Mouse (Mus musculus) T-cell, adult 2 months (primary cell): Measurements from ENCODE around the gene Nrgn.

Source experiments
- DNase-seq: peaks from one replicate; pipeline ENCODE4 v3.0.0; 2022; ENCODE audit warnings: low spot score

The Nrgn gene

DNA sequence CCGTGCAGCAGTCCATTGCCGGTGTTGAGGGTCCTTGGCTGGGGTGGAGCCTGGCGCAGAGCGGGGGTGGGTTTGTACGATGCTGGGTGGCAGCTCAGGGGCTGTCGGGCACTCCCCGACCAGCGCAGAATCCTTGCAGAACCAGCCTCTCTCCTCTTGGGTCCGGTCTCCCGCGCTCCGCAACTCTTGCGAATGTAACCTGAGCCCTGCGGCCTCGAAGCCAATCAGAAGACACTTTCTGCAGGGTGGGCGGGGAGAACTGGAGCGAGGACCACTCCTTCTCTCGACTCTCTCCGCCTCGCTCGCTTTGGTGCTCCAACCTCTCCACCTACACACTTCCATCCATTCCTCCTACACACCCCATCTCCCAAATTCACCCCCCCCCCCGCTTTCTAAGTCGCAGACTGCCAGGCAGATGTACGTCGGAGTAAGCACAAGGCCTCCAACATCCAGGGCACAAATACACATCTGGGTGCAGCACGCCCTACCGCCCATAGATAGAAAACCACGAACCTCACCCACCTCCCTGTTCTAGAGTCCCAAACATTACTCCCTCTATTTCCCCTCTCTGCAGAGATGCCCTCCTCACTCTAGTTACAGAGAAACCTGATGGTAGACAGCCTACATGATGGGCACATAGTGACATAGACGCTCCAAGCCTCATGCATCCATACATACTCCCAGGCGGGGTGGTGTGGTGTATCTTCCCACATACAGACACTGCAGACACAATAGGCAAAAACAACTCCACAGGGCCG is at the start of gene Nrgn:
Nrgn (minus strand) TSS at position 369 of the 758 bp plus-strand sequence.
- DNase-seq = peak; percentile 26

DNA sequence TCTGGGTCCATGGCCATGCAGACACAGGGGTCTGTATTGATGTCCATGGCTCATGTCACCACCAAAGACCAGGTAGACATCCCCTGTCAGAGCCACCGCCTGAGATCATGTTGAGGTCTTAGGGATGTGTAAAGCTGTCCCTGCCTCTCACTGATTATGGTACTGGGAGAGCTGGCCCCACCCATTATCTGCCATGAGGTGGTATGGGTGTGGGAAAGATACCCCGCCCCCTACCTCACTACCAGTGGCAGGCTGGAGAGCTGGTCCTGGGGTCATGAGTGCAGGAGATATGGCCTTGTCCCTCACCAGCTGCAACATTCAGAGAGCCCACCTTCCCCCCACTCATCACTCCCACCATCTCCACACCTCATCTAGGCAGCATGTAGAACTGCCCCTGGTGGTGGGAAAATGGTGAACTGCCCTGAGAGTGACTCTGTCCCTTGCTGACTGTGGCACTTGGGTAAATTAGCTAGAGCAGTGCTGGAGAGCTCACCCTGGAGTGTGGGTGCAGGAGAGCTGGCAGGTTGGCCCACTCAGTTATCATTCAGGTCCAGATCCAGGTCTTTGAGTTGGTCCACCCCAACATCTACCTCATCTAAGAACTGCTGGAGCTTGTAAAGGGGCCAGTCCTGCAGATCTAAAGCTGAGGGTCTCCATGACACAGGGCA is 48.0 kb upstream of the Nrgn start:
- DNase-seq = no peak

DNA sequence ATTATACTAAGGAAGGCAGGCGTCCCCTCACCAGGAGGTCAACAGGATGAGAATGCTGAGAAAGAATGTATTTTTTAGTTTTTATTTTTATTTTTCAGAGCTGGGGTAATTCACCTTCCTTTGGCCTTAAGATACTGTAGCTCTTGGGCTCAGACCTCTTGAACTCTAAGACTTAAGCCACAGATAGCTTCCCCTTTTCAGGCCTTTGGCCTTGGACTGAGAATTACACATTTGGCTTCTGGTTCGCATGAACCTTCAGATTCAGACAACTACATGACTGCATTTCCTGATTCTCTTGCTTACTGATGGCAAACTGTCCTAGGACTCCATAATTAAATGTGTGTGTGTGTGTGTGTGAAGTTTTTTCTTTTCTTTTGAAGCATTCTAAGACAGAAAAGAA is 45.9 kb upstream of the Nrgn start:
- no peak for DNase-seq

DNA sequence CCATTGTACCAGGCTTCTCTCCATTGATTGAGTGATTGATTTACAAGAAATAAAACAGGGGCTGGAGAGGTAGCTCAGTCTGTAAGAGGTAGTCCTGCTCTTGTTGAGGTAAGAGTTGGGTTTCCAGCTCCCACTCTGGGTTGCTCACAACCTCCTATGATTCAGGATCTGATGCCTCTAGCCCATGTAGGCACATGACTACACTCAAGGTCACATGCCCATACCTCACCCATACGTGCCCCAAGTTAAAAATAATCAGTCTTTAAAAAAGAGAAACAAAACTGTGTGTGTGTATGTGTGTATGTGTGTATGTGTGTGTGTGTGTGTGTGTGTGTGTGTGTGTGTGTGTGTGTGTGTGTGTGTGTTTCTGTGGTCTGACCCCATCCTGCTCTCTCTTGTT is 42.9 kb upstream of the Nrgn start:
- no peak for DNase-seq

DNA sequence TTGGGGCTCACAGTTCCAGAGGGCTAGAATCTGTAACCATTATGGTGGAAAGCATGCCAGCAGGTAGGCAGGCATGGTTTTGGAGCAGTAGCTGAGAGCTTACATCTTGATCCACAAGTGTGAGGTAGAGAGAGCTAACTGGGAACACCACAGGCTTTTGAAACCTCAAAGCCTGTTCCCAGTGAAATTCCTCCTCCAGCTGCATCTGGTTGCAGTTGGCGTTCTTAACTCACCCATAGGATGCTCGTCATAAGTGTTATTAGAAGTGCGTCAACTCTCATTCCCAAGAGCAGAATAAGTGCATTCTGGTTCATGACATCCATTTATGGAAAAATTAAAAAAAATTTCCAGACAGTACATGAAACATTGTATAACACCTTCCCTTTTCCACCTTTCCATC is 41.0 kb upstream of the Nrgn start:
- DNase-seq = no peak

DNA sequence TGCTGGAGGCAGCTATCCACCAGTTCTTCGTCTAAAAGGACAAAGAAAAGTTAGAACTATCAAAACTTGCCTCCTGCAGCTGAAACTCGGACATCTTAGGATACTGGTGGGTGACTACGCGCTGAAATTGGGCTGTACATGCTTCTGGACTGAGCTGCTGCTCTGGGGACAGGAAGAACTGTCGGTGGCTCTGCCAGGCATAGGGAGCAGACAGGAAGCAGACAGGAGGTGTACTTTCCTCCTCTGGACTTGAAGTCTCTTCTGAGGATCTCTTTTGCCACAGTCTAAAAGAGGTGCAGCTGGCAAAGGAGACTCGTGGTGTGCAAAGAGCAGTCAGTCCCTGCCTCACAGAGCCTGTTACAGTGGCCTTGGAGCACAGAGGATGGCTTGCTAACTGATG is 39.9 kb upstream of the Nrgn start:
- no peak for DNase-seq

DNA sequence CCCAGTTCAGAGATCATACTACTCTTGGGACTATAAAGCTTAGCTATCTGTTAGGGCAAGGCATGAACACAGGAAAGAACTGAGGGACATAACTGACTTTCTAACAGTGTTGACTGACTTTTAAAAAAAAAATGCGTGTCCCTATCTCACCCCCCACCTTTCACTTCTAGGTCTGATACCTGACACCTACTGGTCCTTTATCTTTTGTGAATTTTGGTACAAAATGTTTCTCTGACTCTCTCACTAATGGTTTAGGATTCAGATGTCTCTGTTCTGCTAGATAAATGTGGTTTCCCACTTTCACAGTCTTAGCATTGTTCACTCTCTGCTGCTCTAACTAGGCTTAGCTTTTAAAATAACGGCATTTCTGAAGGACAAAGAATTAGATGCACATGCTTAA is 39.3 kb upstream of the Nrgn start:
- no peak for DNase-seq

DNA sequence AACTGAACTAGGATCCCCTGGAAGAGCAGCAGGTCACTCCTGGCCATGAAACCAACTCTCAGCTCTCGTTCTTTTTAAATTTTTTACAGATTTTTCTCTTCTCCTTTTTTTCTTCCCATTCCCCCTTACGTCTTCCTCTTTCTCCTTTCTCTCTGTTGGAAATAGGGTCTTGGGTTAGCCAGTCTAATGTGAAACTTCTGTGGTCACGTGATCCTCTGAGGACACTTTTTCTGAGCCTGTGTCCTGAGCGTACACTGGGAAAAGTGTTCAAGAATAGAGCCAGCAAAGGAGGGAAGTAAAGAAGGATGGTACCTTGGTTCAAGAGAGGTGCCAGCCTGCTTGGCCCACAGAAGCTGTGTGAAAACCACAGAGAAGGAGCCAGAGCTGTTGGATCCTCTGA is 37.7 kb upstream of the Nrgn start:
- DNase-seq = no peak

DNA sequence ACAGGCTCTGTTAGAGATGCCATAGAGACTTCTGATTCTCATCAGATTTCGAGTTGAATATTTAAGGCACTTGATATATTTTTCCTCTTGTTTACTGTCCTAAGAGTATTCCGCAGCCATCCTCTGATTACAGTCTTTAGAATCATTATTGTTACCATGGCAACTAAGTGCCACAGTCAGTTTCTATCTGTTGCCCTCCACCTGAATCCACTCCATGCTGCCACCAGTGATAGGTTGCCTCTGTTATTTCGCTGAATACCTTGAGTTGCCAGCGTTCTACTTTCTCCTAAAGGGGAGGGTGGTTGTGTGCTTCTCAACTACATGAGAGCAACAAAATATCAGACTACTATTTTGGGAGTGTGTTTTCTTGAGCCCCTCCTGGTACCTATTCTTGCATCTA is 34.0 kb upstream of the Nrgn start:
- DNase-seq = no peak

DNA sequence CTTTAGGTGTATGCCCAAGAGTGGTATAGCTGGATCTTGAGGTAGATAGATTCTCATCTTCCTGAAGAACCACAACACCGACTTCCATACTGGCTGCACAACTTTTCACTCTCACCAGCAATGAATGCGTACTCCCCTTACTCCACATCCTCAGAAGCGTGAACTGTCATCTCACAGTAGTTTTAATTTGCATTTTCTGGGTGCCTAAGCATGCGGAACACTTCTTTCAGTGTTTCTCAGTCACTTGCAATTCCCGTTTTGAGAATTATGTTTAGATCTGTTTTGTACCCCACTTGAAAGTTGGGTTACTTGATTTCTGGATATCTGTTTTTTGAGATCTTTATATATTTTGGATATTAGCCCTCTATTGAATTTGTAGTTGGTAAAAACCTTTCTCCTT is 30.9 kb upstream of the Nrgn start:
- no peak for DNase-seq

DNA sequence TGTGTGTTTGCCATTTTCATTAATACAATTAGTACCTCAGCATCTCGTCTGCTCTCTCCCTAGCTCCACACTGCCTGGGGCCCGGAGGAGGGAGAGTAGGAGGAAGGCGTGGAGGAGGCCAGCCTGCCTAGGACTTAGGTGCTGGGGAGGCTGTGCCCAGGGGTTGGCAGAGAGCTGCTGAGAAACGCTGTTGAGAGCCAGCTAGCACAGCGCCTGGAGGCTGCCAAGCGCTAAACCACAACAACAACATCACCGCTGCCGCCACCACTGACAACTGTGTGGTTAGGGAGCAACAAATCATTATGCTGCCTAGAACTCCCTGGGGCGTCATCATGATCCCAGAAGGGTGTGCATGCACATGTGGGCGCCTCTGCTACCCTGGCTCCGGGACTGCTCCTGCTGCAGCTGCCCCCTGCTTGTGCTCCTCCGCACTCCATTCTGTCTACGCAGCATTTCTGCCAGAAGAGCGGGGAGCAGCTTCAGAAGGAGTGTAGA is 23.8 kb upstream of the Nrgn start:
- peak; percentile 18 for DNase-seq

DNA sequence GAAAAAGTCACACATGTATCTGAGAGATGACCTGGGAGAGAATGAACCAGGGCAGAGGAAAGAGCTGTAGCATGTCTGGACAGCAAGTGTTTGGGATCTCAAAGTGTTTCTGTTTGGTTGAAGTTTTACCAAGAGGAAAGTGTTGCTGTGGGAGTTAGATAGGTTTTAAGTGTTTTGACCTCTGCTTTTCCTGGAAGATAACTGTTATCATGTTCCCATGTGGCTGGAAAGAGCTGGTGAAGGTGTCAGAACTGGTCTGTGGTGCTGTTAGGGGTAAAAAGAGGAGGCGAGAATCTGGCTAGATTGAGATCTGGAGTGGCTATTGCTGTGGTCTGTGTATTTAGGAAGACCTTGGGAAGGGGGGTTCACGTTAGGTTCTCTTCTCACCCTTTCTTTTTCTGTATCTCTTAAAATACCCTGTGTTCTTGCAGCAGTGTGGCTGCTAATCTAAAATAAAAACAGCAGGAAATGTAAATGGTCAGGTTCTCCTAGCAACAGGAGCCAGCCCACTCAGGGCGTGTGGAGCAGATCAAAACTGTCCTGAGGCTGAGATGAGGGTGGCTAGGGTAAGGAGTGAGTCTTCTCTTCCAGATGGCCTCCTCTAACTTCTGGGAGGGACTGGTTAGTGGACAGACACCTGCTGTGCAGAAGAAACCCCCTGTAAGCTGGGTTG is 19.6 kb upstream of the Nrgn start:
- no peak for DNase-seq

DNA sequence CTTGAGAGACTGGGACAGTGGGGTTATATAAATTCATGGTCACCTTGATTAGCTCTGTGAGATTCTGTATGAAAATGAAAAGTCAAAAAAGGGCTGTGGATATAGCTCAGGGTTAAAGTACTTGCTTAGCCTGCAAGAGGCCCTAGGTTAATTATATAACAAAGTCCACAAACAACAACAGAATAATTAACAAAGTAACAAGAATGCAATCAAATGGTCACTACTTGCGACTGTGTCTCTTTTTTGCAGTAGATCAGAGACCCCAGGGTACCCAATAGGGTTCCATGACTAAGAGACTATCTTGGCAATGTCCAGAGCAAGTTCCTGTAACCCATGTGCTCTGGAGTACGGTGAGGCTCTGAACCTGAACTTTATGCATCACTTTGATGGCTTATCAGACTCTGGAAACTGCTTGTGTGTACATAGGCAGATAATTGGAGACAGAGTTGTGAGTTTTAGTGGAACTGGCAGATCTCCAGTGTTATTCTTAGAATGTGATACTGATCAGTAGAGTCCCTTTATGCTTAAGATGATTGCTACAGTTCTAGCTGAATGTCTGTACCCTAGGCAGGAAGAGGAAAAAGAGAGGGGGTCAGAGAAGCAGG is 16.6 kb upstream of the Nrgn start:
- no peak for DNase-seq

DNA sequence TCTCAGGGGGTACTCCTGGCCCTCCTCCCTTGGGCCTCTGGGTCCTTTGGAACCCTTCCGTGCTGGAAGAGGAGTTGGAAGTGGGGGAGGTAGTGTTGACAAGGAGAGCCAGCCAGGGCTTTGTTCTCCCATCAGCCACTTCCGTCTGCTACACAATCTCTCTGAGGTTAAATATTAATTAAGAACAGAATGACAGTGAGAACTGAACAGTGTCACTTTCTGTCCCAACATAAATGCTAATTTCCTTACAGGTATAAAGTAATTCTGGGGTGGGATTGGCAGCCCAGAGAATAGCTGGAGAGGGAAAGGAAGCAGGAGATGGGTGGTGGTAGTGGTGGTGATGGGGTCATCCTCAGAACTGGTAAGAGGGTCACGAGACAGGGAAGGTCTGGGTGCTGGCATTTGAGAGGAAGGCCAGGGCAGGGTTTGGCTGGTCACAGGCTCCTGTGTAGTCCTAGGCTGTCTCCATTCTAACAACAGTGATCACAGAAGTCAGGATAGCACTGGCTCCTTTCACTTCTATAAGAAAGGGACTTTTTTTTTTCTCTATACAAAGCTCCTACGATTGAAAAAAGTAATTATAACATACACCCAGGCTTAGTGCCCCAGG is 16.0 kb upstream of the Nrgn start:
- DNase-seq = no peak

DNA sequence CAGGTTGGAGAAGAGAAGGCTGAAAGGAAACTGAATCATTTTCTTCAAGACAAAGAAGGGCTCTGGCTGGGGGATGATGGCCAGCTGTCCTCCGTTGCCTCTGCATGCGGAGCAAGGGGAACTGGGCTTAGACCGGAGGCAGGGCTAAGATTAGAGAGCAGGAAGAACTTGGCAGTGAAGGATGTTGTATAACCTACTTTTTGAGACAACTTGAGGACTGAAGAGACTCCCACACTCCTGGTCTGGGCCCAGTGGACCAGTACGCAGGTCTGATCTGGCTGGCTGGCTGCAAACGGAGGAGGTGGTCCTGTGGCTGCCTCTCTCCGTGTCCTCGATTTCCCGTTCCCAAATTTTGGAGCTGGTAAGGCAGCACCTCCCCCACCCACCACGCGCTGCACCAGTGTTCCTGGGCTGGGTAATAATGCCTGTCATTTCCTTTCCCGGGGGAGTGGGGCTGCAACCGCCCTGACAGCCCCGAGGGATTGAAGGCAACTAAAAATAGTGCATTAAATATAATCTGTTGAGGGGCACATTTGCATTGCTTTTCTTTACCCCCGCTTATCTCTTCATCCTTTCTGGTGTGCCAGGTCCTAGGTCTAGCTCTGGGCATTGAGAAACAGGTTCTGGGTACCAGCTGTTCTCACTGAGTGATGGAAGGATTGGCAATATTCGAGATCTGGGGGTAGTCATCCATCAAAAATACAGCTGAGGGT is 15.3 kb upstream of the Nrgn start:
- DNase-seq = no peak

DNA sequence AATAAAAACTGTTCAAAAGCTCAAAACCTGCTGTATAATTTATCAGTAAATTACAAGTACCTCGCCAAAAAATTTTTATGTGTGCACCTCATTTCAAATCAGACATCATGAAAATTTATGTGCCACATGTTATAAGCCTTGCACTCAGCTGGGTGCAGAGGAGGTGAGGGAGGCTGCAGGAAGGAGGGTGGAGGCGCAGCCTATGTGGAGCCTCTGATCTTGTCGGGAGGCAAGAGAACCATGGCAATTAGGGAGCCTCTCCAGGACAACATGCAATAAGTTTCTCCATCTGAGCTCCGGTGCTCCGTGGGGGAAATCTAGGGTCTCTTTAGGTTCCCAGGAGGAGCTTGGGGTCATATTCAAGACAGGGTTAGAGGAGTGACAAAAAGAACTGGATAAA is 14.8 kb upstream of the Nrgn start:
- DNase-seq = no peak

DNA sequence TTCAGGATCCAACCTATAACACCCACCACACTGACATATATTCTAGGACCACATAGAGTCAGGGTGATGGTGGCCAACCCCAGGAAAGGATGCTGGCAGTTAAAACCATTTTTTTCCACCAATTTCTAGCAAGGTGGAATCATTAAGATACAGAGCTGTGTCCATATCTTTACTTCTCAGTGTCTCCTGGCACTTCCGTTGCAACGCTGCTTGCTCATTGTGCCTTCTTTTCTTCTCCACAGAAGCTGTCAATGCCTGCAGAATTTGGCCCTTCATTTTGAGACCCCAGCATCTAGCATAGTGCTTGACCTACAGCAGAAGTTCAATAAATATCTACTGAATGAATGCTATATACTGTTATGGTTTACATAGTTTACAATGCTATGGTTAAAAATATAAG is 14.3 kb upstream of the Nrgn start:
- no peak for DNase-seq

DNA sequence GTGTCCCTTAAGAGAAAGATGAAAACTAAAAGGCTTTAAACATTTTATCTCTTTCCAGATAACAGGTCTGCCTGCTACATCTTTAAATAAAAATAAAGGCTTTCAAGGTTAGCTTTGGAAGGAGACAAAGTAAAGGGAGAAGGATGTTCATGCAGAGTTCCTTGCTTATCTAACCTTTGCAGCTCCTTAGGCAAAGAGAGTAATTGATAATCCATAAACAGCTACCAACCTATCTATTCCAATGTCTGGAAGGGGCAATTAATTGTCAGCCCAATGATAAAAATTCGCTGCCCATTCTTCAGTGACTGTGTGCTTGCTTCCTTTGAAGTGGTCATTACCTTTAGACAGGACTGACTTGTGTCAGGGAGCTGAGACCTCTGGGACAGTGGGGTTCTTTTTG is 11.1 kb upstream of the Nrgn start:
- DNase-seq = no peak

DNA sequence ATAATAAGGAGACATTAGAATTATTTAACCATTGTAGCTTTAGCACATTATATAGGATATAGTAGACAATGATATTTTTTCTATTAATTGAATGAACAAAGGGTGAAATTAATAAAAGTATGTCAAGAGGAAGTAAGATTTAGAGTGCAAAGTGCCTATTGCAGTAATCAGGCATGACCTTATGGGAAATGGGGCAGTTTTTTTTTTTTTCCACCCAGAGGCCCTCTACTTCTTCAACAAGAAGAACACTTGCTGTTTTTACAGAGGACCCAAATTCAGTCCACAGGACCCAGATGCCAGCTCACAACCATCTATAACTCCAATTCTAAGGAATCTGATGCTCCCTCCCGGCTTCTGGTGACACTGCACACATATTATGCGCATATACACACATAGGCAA is 7.9 kb upstream of the Nrgn start:
- no peak for DNase-seq

DNA sequence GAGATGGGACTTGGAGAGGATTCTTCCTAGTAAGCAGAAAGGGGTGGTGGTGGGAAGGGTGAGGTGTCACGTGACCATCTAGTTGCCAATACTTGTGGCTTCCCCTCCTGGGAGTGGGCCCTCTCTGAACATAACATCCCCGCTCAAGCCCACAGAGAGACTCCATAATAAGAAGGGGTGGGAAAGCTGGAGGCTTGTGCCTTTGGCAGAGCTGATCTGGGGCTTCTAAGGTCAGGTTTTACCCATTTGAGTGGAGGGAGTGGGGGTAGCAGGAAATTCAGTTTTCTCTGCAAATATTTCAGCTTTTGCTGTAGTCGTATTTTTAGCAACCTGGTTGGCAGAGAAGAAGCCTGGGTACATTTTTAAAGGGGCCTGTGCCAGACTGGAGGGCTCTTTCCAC is 3.7 kb upstream of the Nrgn start:
- DNase-seq = no peak

DNA sequence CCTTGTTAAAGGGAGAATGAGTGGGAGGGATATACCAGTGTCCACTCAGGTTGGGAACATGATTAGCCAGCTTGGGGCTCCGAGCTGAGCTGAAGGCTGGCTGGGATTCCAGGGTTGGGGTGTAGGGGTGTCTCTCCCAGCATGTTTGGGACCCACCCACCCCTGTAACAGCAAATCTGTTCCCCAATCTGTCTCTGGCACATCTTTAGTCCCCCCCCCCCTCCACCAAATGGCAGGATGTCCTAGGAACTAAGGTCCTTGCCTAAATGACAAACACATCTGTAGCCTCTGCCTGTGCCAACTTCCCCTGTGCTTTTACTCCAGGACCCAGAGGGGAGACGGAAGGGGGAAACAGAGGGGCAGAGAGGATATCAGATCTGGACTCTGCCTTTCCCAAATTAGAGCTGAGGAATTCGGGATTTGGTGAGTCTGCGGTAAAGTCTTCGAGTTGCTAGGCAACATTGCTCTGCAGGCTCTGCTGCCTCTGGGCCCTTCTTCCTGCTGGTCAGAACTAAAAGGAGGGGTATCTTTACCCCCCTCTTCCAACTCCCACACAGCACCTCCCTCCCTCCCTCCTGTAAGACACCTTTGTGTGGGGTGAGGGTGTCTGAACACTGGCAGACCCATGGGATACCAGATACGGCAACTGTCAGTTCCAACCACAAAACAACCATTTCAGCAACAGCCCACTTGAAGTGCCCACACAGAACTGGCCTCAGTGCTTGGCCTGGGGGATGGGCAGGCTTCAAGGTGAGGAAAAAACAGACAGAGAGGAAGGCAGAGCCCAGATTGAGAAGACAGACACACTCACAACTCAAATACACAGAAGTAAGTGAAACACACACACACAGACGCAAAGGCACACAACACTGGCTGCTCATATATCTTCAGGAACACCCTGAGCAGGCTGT is 2.4 kb upstream of the Nrgn start, which contains the start of gene Siae:
Siae (plus strand) TSS at position 861 of the 911 bp plus-strand sequence.
- no peak for DNase-seq
